Mouse (Mus musculus): ENCODE data around the gene Vmn2r96. TPM values are rescaled to one million over a fixed set of nuclear protein-coding genes. Genes with fewer than 3 reads are reported as not detected.

The Vmn2r96 gene
- total RNA-seq (2023) = 2.4 TPM

GRCm38 (mm10) chr17:18572851-18573250 is at the start of gene Vmn2r96:
TSS of gene Vmn2r96 (plus strand) at chr17:18573151.

Other genes starting within 250 kb of the Vmn2r96 start
- gene Vmn2r95, start 149.1 kb upstream of the Vmn2r96 start, total RNA-seq (2023) = not detected